Mouse (Mus musculus): Measurements from ENCODE around the gene Twnk.

GRCm38 (mm10) chr19:44959633-44960032 is 45.8 kb upstream of the Twnk start:
- TF ChIP-seq CTCF (IDR thresholded peaks at IDR 0.05; ENCODE audit: low read depth), result no peak
- no peak for TF ChIP-seq EP300 (IDR thresholded peaks at IDR 0.05; ENCODE audit: low read depth)

Measured in liver, embryonic 14.5 days (tissue).